ENCODE assay signal across 8 mouse cellular contexts in the genomic region with DNA sequence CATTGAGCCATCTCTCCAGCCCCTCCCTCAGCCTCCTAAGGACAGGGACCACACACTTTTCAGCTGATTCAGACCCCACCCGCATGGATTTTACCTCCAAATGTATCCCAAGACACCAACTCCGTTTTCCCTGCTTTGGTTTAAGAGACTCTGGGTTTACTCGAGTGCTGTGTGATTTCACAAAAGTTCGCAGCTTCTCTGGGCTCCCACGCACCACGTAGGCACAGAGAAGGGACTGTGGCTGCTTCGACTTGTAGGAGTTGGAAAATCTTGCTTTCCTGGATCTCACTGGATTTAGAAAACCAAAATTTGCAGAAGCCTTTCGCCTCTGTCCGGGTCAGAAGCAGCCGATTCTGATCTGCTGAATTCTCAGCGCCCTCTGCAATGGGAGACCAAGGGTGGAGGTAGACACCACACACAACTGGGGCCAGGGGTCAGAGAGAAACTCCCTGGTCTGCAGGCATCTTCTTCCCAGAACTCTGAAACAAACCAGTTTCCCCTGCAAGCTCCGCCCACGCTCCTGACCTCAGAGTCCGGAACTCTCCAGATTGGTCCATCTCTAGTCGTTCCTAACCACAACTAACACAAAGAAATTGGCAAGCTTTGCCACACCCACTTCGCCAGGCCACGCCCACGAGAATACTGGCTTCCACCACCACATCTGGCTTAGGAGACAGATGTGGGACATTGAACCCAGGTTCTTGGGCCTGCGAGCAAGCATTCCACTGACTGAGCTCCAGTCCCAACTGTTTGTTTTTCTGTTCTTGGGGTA. TPM values are rescaled to one million over a fixed set of nuclear protein-coding genes. Genes with fewer than 3 reads are reported as not detected.
DNase-seq lines count a peak whose midpoint lies in the region.

No protein-coding gene starts in this region.

- DNase-seq in gastrocnemius, postnatal 25 days, result peak; percentile 44
- no peak for DNase-seq in gastrocnemius, adult 18-20 months (ENCODE audit: low spot score)
- DNase-seq in B cell, adult 2 months, result peak; percentile 23 to 32
- DNase-seq in embryo, embryonic 11 days, result peak; percentile 71
- DNase-seq in kidney, postnatal 10 days, result peak; percentile 72
- peak; percentile 40 for DNase-seq in retina, embryonic 14.5 days (ENCODE audit: low spot score)
- DNase-seq in left cerebral cortex, postnatal 36 days (ENCODE audit: low spot score in 2 of 2), result no peak
- no peak for DNase-seq in cerebellum, adult 9-11 months

- intact Hi-C loops in left cerebral cortex, postnatal 36 days (cut with DNase I), result no loop called here

RNA-seq across cellular contexts. Expression of a gene that starts 22.0 kb away (rescaled TPM):
- 10 to 100 TPM; 13.4 to 17.6 TPM for total RNA-seq in gastrocnemius, postnatal 25 days (2021)
- 1 to 10 TPM; 3.7 to 8.5 TPM for total RNA-seq in gastrocnemius, adult 18-20 months (2021)
- 100 to 1,000 TPM; 310 to 396 TPM for total RNA-seq in left cerebral cortex, postnatal 36 days (2021)

RNA-seq across cellular contexts. Expression of a gene that starts 31.6 kb away (rescaled TPM):
- 100 to 1,000 TPM; 487 to 619 TPM for total RNA-seq in gastrocnemius, postnatal 25 days (2021)
- 100 to 1,000 TPM; 452 to 583 TPM for total RNA-seq in gastrocnemius, adult 18-20 months (2021)
- 1,000 to 10,000 TPM; 2,229 to 2,541 TPM for total RNA-seq in left cerebral cortex, postnatal 36 days (2021)

RNA-seq across cellular contexts. Expression of a gene that starts 42.9 kb away (rescaled TPM):
- 1 to 10 TPM; 5.6 to 6.8 TPM for total RNA-seq in gastrocnemius, postnatal 25 days (2021)
- total RNA-seq in gastrocnemius, adult 18-20 months (2021), result 1 to 10 TPM; 4.9 to 5.9 TPM
- total RNA-seq in left cerebral cortex, postnatal 36 days (2021), result 10 to 100 TPM; 30.4 to 34.1 TPM

Comparison
In these comparisons a context has a peak if more than half of its experiments do, and no peak if none do; other contexts are left out.
1. DNase-seq: peak in gastrocnemius, postnatal 25 days (single experiment), B cell, adult 2 months (2 of 2), embryo, embryonic 11 days (single experiment), kidney, postnatal 10 days (single experiment) and retina, embryonic 14.5 days (single experiment); none in gastrocnemius, adult 18-20 months (single experiment), left cerebral cortex, postnatal 36 days (0 of 2) and cerebellum, adult 9-11 months (single experiment).
2. RNA of a gene that starts 22.0 kb away (total RNA-seq): 310 to 396 TPM in left cerebral cortex, postnatal 36 days; 13.4 to 17.6 TPM in gastrocnemius, postnatal 25 days and 3.7 to 8.5 TPM in gastrocnemius, adult 18-20 months; every median in the first group is over 10 times any median in the second.
3. RNA of a gene that starts 42.9 kb away (total RNA-seq): 30.4 to 34.1 TPM in left cerebral cortex, postnatal 36 days; 5.6 to 6.8 TPM in gastrocnemius, postnatal 25 days and 4.9 to 5.9 TPM in gastrocnemius, adult 18-20 months; every median in the first group is over 4 times any median in the second.